Mouse (Mus musculus): ENCODE measurements around the gene Tent5c. TPM values are rescaled to one million over a fixed set of nuclear protein-coding genes. Genes with fewer than 3 reads are reported as not detected.

Gene Tent5c
- polyA plus RNA-seq, 1 experiment, result 55.0 TPM

GRCm38 (mm10) chr3:100409280-100409679, 79.8 kb downstream of the Tent5c start:
- WGBS, result 33% methylated on average over 2 of the region's 2 CpGs
- DNase-seq (ENCODE audit: low read depth in 1 of 2, low spot score in 2 of 2), result no peak
- H3K36me3 ChIP-seq (ENCODE audit: control insufficient read depth, insufficient read depth, low read length), result no peaks in the 10 kb centered on the region
- TF ChIP-seq POLR2A (IDR thresholded peaks at IDR 0.05; ENCODE audit: low read depth, low read length), result no peak
- TF ChIP-seq CTCF (IDR thresholded peaks at IDR 0.05; ENCODE audit: extremely low read depth, insufficient read depth, insufficient read length, insufficient replicate concordance), result no peak
- H3K27ac ChIP-seq (ENCODE audit: insufficient read depth, low read length), result no peak overlapping the region
- no peaks in the 10 kb centered on the region for H3K27me3 ChIP-seq (ENCODE audit: control insufficient read depth, insufficient read depth, low read length)
- H3K4me3 ChIP-seq (ENCODE audit: extremely low read depth, insufficient read depth, insufficient read length), result no peak overlapping the region
- H3K4me1 ChIP-seq (ENCODE audit: control insufficient read depth, insufficient read depth, insufficient read length), result no peaks in the 10 kb centered on the region; the same call in 1 of the 2 replicates

- Histone ChIP-seq H3K27ac (ENCODE audit: insufficient read depth, low read length) (no peak overlapping the region), H3K4me3 (ENCODE audit: extremely low read depth, insufficient read depth, insufficient read length) (no peak overlapping the region), H3K36me3 (ENCODE audit: control insufficient read depth, insufficient read depth, low read length) (no peaks in the 10 kb centered on the region), H3K4me1 (ENCODE audit: control insufficient read depth, insufficient read depth, insufficient read length) (no peaks in the 10 kb centered on the region; the same call in 1 of the 2 replicates), H3K27me3 (ENCODE audit: control insufficient read depth, insufficient read depth, low read length) (no peaks in the 10 kb centered on the region)
- WGBS, result 76% methylated on average over 2 of the region's 2 CpGs
- DNase-seq (ENCODE audit: low read depth in 1 of 2, low spot score in 2 of 2), result no peak
- TF ChIP-seq POLR2A (IDR thresholded peaks at IDR 0.05; ENCODE audit: low read depth, low read length) (no peak), CTCF (IDR thresholded peaks at IDR 0.05; ENCODE audit: extremely low read depth, insufficient read depth, insufficient read length, insufficient replicate concordance) (no peak)
These were observed 80.6 kb downstream of the Tent5c start for GRCm38 (mm10) chr3:100408351-100409043.

- H3K4me3 ChIP-seq (ENCODE audit: extremely low read depth, insufficient read depth, insufficient read length), result no peak overlapping the region
These were observed 86.5 kb downstream of the Tent5c start for GRCm38 (mm10) chr3:100402656-100403055.

More at GRCm38 (mm10) chr3:100402656-100403055, 86.5 kb downstream of the Tent5c start:
- no peak for DNase-seq (ENCODE audit: low read depth in 1 of 2, low spot score in 2 of 2)
- H3K4me1 ChIP-seq (ENCODE audit: control insufficient read depth, insufficient read depth, insufficient read length), result no peaks in the 10 kb centered on the region
- no peaks in the 10 kb centered on the region for H3K36me3 ChIP-seq (ENCODE audit: control insufficient read depth, insufficient read depth, low read length)
- TF ChIP-seq POLR2A (IDR thresholded peaks at IDR 0.05; ENCODE audit: low read depth, low read length) (no peak), CTCF (IDR thresholded peaks at IDR 0.05; ENCODE audit: extremely low read depth, insufficient read depth, insufficient read length, insufficient replicate concordance) (no peak)
- WGBS, result 88% methylated on average over 4 of the region's 4 CpGs
- H3K27me3 ChIP-seq (ENCODE audit: control insufficient read depth, insufficient read depth, low read length), result no peaks in the 10 kb centered on the region
- no peak overlapping the region for H3K27ac ChIP-seq (ENCODE audit: insufficient read depth, low read length)

Other genes with a start within 250 kb of the Tent5c start
- gene Man1a2, start 196.2 kb upstream of the Tent5c start, polyA plus RNA-seq (2012; rRNA removed), result 4.4 and 20.9 TPM in 2 replicates

All from spleen, adult 2 months (tissue).